Mouse (Mus musculus) cerebellum, adult 2 months (tissue): Measurements from ENCODE around the gene Phactr4.

Source experiments
- CTCF ChIP-seq: fragments of 200-500 bp; IDR thresholded peaks from 2 replicates; pipeline ENCODE4 v1.5.1; 2011; ENCODE audit warnings: low read depth, mild to moderate bottlenecking, control low read depth, low read length, moderate library complexity, borderline replicate concordance; ENCODE audit not compliant: insufficient read depth
- POLR2A ChIP-seq: fragments of 200-500 bp; IDR thresholded peaks from 2 replicates; pipeline ENCODE4 v1.6.1; 2011; ENCODE audit warnings: low read length, control low read depth, borderline replicate concordance; ENCODE audit not compliant: insufficient read depth

GRCm38 (mm10) chr4:132338943-132339342 lies 83.3 kb downstream of the Phactr4 start:
- no peak for TF ChIP-seq POLR2A
- TF ChIP-seq CTCF: no peak
